Mouse (Mus musculus): Measurements from ENCODE around the gene Tmem170b. TPM values are rescaled to one million over a fixed set of nuclear protein-coding genes. Genes with fewer than 3 reads are reported as not detected.
"Not testable (repeated sequence)": the region's sequence is repeated elsewhere in the genome, so short reads cannot be mapped to it uniquely, and the experiment has no call there.

The Tmem170b gene
- polyA plus RNA-seq, 1 experiment, result 21.6 TPM

DNA sequence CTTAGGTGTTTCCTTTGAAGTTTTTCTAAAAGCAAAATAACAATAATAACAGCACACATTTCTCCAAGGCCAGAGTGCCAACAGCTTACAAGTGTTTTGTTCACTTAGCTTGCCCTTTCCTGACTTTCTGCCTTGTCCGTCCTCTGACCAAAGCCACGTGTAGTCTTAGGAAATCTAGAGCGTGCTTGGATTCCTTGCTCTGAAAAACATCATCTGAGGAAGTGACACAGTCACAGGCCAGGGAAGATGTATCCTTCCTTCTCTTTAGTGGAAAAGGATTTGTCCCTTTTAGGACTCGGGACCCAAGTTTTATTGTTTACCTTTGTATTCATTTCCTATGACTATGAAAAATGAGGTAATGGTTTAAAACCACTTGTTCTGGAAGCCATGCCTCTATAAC, 67.8 kb downstream of the Tmem170b start:
- Histone ChIP-seq H3K27me3 (ENCODE audit: control insufficient read depth, insufficient read depth, low read length) (no peaks in the 10 kb centered on the region), H3K4me1 (ENCODE audit: control insufficient read depth, insufficient read depth, low read length) (no peaks in the 10 kb centered on the region), H3K4me3 (replicated peaks; ENCODE audit: insufficient read depth, low read depth, low read length) (no peak overlapping the region), H3K27ac (ENCODE audit: insufficient read depth, low read length) (no peak overlapping the region)
- 86% methylated on average over 4 of the region's 4 CpGs for WGBS
- no peak for DNase-seq
- TF ChIP-seq CTCF (IDR thresholded peaks at IDR 0.05; ENCODE audit: borderline replicate concordance, insufficient read depth, low read depth, low read length) (no peak), POLR2A (IDR thresholded peaks at IDR 0.05; ENCODE audit: borderline replicate concordance, insufficient read depth, low read length) (no peak)

DNA sequence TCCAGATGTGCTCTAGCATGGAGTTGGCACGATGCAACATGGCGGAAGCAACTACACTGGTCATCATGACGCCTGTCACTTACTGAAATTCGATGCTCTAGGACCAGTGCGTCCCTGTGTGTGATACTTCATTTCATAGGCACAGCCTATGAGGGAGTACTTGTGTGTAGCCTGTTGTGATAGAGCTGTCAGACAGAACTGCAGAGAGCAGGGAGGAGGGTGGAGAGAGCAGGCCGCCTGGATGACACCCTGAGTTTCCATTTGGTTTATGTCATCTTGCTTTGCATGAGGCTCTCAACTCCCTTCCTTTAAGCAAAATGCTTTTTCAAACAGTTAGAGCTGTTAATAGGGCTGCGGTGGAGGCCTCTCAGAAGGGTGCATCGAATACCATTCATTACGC, 68.9 kb downstream of the Tmem170b start:
- not testable (repeated sequence) for H3K27ac ChIP-seq (ENCODE audit: insufficient read depth, low read length); DNase-seq; H3K4me3 ChIP-seq (replicated peaks; ENCODE audit: insufficient read depth, low read depth, low read length); H3K27me3 ChIP-seq (ENCODE audit: control insufficient read depth, insufficient read depth, low read length); H3K4me1 ChIP-seq (ENCODE audit: control insufficient read depth, insufficient read depth, low read length)
- 90% methylated on average over 9 of the region's 9 CpGs for WGBS

DNA sequence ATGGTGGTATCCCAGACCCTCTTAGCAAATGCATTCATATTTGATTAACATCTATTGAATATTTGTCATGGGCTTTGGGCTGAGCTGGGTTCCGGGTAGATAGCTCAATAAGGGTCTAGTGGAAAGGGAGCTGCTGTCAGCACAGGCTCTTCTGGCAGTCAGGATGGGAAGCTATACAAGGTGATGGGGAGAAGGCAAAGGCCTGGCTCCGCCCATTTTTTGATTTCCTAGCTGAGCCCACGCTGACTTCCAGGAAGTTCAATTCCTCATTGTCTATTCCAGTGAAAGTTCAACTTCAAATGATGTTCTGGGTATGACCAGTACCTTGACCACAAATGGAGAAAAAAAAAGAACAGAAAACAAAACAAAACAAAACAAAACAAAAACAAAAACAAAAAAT, 69.8 kb downstream of the Tmem170b start:
- 98% methylated on average over 3 of the region's 3 CpGs for WGBS
- no peak overlapping the region for H3K4me3 ChIP-seq (replicated peaks; ENCODE audit: insufficient read depth, low read depth, low read length)
- DNase-seq, result no peak
- no peak overlapping the region for H3K27ac ChIP-seq (ENCODE audit: insufficient read depth, low read length)
- TF ChIP-seq POLR2A (IDR thresholded peaks at IDR 0.05; ENCODE audit: borderline replicate concordance, insufficient read depth, low read length), result no peak
- no peak for TF ChIP-seq CTCF (IDR thresholded peaks at IDR 0.05; ENCODE audit: borderline replicate concordance, insufficient read depth, low read depth, low read length)
- H3K27me3 ChIP-seq (ENCODE audit: control insufficient read depth, insufficient read depth, low read length), result no peaks in the 10 kb centered on the region
- no peaks in the 10 kb centered on the region for H3K4me1 ChIP-seq (ENCODE audit: control insufficient read depth, insufficient read depth, low read length)

DNA sequence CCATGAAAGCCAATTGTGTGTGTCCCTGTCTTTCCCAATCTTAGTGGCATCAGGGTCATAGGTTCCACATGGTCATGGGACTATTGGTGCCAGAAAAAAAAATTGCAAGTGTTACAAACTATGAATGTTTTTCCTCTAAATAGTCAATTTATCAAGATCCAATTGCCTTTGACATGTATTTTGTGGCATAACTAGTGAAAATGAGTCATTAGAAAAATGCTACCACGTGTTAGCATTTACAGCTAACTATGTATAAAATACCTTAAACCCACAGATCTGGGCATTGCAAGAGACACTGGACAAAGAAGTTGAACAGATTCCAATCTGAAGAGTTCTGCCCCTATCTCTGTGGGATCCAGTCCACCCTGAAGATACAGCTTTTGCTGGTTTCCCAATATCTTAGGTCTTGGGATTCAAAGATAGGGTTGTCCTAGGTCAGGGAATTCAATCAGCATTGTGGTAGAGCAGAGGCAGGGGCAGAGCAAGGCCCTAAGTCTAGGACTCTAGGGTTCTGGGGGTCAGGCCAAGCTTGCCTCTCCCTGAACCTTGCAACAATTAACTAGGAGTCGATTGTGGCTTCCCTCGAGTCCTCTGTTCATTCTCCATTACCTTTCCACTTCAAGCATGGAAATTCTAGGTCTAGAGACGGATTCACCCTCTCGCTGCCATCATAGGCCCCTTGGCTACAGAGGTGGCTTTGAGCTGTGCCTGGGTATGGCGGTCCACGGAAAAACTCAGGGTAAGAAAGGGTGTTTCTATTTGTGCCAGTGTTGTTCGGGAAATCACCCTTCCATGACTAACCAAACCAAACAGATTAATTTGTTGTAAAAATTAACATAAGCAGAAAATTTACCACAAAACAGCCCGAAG, 70.5 kb downstream of the Tmem170b start:
- WGBS, result 50% methylated on average over 9 of the region's 9 CpGs
- Histone ChIP-seq H3K4me3 (replicated peaks; ENCODE audit: insufficient read depth, low read depth, low read length) (no peak overlapping the region), H3K27me3 (ENCODE audit: control insufficient read depth, insufficient read depth, low read length) (no peaks in the 10 kb centered on the region), H3K4me1 (ENCODE audit: control insufficient read depth, insufficient read depth, low read length) (no peaks in the 10 kb centered on the region), H3K27ac (ENCODE audit: insufficient read depth, low read length) (no peak overlapping the region)
- no peak for DNase-seq
- TF ChIP-seq POLR2A (IDR thresholded peaks at IDR 0.05; ENCODE audit: borderline replicate concordance, insufficient read depth, low read length) (no peak), CTCF (IDR thresholded peaks at IDR 0.05; ENCODE audit: borderline replicate concordance, insufficient read depth, low read depth, low read length) (no peak)

DNA sequence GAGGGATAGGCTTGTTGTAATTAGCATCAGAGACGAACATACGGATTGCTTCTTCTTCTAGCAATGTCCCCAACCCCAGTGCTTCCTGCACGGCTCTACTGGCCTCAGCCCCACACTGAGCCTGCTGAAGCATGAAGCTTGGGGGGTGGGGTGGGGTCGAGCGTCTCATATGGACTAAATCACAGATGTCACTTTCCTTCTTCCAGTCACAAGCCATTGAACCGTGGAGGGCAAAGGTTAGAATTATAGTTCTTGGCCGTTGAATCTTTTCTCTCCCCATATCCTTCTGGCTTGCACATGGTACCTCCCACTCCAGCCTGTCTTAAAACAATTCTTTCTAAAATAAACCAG, 71.1 kb downstream of the Tmem170b start:
- no peak for TF ChIP-seq CTCF (IDR thresholded peaks at IDR 0.05; ENCODE audit: borderline replicate concordance, insufficient read depth, low read depth, low read length)
- TF ChIP-seq POLR2A (IDR thresholded peaks at IDR 0.05; ENCODE audit: borderline replicate concordance, insufficient read depth, low read length), result no peak
- WGBS, result 18% methylated on average over 7 of the region's 7 CpGs
- Histone ChIP-seq H3K27me3 (ENCODE audit: control insufficient read depth, insufficient read depth, low read length) (no peaks in the 10 kb centered on the region), H3K27ac (ENCODE audit: insufficient read depth, low read length) (no peak overlapping the region), H3K4me3 (replicated peaks; ENCODE audit: insufficient read depth, low read depth, low read length) (no peak overlapping the region), H3K4me1 (ENCODE audit: control insufficient read depth, insufficient read depth, low read length) (no peaks in the 10 kb centered on the region)
- DNase-seq, result no peak

DNA sequence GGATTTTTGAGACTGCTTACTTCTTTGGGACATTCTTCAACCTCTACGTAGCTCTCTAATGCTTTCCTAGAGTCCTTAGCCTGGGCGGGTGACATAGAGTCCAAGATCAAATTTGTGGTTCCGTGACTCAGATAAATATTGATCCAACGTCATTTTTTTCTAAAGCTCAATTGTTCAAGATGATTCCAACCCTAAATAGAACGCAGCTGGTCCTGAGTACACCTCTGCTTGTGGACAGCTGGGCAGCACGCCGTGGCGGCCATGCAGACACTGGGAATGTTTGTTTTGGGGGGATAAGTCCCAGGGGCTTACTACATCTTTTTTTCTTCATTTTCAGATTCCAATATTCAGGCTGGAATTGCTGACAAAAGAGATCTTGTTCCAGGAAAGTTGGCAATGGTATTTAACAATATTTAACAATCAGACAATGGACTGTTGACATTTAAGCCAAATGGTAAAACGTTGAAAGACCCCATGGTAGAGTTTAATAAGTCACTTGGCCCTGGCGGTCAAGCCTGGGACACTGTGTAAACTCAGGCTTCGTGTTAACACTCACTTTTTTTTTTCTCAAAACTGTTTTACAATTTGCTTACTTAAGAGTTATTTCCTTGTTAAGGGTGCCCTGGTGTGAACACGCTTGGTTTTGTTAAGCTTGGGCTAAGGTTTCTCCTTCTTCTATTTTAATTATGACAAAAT, 75.3 kb downstream of the Tmem170b start:
- H3K27ac ChIP-seq (ENCODE audit: insufficient read depth, low read length), result no peak overlapping the region
- TF ChIP-seq CTCF (IDR thresholded peaks at IDR 0.05; ENCODE audit: borderline replicate concordance, insufficient read depth, low read depth, low read length), result no peak
- TF ChIP-seq POLR2A (IDR thresholded peaks at IDR 0.05; ENCODE audit: borderline replicate concordance, insufficient read depth, low read length), result no peak
- H3K27me3 ChIP-seq (ENCODE audit: control insufficient read depth, insufficient read depth, low read length), result no peaks in the 10 kb centered on the region
- DNase-seq, result no peak
- 76% methylated on average over 12 of the region's 12 CpGs for WGBS
- no peak overlapping the region for H3K4me3 ChIP-seq (replicated peaks; ENCODE audit: insufficient read depth, low read depth, low read length)
- H3K4me1 ChIP-seq (ENCODE audit: control insufficient read depth, insufficient read depth, low read length), result no peaks in the 10 kb centered on the region

DNA sequence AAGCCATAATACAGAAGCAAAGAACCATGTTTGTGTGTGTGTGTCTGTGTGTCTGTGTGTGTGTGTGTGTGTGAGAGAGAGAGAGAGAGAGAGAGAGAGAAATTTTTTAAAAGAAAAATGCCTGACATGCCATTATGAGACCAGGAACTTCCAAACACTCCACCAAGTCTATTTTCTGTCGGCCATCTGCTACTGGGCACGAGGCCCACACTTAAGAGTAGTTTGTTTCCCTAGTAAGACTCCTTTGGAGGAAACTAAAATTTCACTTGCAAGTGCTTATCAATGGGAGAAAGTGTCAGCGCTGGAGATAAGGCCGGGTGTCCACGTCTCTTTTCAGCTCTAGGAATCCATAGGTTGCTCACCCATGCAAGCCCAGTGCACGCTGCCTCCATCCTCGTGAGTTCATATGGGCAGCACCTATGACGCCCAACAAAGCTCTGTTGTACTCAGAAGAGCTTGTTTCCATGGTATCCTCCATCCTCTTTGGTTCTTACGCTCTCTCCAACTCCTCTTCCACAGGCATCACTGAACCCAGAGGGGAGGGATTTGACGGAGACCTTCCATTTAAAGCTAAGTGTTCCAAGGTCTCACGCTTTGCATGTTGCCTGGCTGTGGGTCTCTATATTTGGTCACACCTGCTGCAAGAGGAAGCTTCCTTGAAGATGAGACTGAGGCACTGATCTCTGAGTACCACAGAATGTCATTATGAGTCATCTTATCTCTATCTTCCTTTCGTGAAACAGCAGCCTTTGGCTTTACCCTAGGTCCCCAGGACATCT, 76.8 kb downstream of the Tmem170b start:
- Histone ChIP-seq H3K27ac (ENCODE audit: insufficient read depth, low read length) (no peak overlapping the region), H3K4me1 (ENCODE audit: control insufficient read depth, insufficient read depth, low read length) (no peaks in the 10 kb centered on the region), H3K4me3 (replicated peaks; ENCODE audit: insufficient read depth, low read depth, low read length) (no peak overlapping the region), H3K27me3 (ENCODE audit: control insufficient read depth, insufficient read depth, low read length) (no peaks in the 10 kb centered on the region)
- TF ChIP-seq POLR2A (IDR thresholded peaks at IDR 0.05; ENCODE audit: borderline replicate concordance, insufficient read depth, low read length) (no peak), CTCF (IDR thresholded peaks at IDR 0.05; ENCODE audit: borderline replicate concordance, insufficient read depth, low read depth, low read length) (no peak)
- no peak for DNase-seq
- WGBS, result 83% methylated on average over 12 of the region's 12 CpGs

Measured in cerebellum, adult 2 months (tissue).